Mouse (Mus musculus): ENCODE measurements around the gene Reep1. TPM values are rescaled to one million over a fixed set of nuclear protein-coding genes. Genes with fewer than 3 reads are reported as not detected.
A peak's percentile ranks its signal among the peaks of the same experiment; 100 is the strongest.

The Reep1 gene
- total RNA-seq (2021) (1 to 10 TPM; 5.4 to 5.8 TPM), polyA plus RNA-seq (2012; rRNA removed) (2.8 and 3.7 TPM in 2 replicates)
- long read RNA-seq, transcript Reep1-201 (7 exons, 3,924 nt), result major isoform, 6 of 7 reads
- long read RNA-seq, partial matches to known transcripts, result 1 of 7 reads
- long read RNA-seq, other reads (novel, unspliced or antisense), result 0 of 7 reads

DNA sequence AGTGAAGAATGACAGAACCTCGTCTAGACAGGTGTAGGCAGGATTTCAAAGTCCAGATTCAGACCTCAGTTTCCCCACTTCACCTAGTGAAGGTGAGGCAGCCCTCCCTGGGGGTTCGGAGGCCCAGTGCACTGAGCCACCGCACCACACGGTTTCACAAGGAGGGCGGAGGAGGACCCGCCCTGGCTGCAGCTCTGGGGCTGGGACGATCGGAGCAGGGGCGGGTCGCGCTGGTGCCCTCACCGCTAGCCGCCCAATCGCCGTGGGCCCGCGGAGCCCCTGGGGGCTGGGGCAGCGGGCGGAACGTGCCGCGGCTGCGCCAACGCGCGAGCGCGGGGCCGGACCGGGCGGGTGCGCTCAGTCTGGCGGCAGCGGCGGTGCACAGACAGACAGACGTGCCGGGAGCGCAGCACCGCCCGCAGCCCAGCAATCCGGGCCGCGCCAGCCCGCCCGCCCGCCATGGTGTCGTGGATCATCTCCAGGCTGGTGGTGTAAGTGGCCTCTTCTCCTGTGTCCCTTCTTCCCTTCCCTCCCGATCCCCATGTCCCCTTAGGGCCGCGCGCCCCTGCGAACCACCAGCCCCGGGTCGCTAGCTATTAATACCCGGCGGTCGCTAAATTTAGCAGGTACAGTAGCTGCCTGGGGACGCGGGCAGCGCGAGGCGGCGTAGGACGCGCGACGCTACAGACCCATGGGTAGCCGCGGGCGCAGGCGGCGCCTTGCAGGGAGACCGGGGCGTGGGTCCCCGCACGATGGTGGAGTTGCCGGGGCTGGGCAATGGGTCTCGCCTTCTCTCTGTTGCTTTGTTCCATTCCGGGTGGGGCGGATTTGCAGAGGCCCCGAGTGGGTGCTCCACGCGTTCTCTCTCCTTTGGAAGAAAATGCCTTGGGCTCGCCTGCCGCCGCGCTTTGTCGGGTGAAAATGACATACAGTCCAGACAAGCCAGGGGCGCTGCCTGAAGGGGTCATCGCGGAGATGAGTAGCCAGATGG lies at the start of gene Reep1:
Gene Reep1, plus strand, starts transcription at position 51 of the 991 bp plus-strand sequence.
- peak; percentile 86 for DNase-seq

GRCm38 (mm10) chr6:71658290-71658689 lies 49.1 kb upstream of the Reep1 start:
- DNase-seq, result no peak

- no peak for DNase-seq
These were observed 42.9 kb upstream of the Reep1 start for GRCm38 (mm10) chr6:71664511-71664910.

- DNase-seq, result peak; percentile 27
These were observed 34.2 kb upstream of the Reep1 start for GRCm38 (mm10) chr6:71673166-71673565.

DNA sequence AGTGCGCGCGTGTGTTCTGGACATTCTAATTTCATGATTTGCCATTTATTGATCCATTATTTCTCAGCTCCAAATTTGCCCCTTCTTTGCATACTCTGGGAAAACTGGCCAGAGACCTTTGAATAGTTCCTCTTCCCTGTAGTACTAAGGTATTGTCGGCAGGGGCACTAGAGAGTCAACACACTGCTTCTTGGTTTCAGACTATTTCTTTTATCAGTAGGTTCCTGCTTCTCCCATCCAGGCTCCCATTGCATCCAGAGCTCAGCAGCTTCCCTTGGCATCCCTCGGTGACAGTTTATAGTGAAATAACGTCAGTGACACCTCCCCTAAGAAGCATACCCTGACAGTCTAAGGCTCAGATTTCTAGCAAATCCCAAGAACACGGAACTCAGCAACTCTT lies 28.5 kb upstream of the Reep1 start:
- DNase-seq, result no peak

GRCm38 (mm10) chr6:71695150-71695549 lies 12.2 kb upstream of the Reep1 start:
- no peak for DNase-seq

GRCm38 (mm10) chr6:71695599-71695998 lies 11.8 kb upstream of the Reep1 start:
- no peak for DNase-seq

GRCm38 (mm10) chr6:71706871-71707270 lies 490 bp upstream of the Reep1 start:
- DNase-seq, result no peak

- no peak for DNase-seq
These were observed 1.2 kb downstream of the Reep1 start for GRCm38 (mm10) chr6:71708528-71708927.

DNA sequence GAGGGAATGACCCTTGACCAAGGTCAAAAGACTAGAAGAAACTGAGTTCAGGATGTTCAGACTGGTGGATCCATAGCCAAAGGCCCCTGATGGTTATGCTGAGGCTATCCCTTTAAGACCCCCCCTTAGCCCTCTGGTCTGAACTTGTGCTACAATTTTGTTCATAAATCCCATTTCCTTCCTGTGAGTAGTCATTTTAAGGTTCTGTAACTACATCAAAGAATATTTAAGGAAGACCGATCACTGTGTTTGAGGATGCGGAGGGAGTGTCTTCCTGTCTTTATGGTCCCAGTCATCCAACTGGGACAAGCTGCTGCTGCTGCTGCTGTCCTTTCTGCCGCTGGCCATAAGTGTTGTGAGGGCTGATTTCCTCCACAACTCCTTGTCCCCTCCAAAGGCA lies 3.0 kb downstream of the Reep1 start:
- DNase-seq, result no peak

DNA sequence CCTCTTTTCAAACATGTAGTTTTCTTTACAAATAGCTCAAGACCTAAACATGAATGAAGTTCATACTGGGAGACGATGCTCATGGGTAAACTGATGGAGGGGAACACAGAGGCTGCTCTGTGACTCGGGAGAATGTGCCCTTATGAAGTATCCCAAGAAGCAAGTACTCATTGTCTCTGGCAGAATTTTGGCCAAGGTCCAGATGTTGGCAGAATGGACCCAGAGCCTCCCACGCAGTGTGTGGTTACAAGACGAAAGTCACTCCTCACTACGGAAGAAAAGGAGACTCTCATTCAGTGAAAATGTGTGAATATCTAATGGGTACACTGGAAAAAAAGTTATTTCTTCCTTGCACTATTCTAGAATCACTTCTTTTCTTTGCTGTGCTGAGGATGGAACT lies 3.8 kb downstream of the Reep1 start:
- no peak for DNase-seq

- no peak for DNase-seq
These were observed 6.2 kb downstream of the Reep1 start for GRCm38 (mm10) chr6:71713532-71713931.

DNA sequence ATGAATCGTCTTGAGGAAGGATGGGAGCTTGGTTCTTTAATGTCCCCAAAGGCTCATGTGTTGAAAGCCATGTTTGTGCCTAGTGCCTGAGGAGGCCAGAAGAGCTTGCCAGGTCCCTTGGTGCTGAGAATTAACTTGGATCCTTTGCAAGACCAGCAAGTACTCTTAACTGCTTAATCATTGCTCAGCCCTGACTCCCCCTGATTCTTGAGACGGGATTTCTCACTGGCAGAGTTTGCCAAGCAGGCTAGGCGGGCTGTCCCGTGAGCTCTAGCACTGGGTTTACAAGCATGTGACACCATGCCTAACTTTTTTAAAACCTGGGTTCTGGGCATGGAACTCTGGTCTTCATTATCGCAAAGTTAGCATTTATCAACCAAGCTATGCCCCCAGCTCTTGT lies 7.6 kb downstream of the Reep1 start:
- DNase-seq, result no peak

DNA sequence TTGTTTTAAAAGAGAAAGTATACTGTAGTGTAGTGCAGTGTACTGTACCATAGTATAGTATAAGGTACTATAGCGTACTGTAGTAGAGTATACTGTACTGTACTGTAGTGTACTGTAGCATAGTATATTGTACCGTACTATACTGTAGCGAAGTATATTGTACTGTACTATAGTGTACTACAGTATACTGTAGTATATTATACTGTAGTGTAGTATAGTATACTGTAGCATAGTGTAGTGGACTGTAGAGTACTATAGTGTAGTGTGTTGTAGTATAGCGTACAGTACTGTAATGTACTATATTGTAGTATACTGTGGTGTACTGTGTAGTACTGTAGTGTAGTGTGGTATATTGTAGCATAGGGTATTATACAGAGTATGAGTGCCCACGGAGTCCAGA lies 9.1 kb downstream of the Reep1 start:
- no peak for DNase-seq

- DNase-seq, result no peak
These were observed 11.0 kb downstream of the Reep1 start for GRCm38 (mm10) chr6:71718322-71718721.

GRCm38 (mm10) chr6:71719302-71719701 lies 11.9 kb downstream of the Reep1 start:
- DNase-seq, result no peak

DNA sequence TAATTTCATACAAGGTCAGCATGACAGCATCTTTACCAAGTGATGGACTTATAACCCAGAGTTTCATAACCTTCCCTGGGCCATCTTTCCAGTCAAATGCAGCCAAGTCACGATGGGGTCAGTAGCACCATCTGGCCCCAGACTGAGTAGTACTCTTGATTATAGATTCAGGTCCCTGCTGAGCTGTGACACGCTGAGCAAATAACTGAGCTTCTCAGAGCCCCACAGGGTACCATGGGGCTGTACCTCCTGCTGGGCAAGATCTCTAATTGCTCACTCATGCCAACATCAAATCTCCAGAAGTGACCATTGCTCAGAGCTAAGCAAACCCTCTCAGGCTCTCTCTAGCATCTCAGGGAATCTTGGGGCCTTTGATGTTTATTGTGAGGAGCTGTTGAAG lies 15.6 kb downstream of the Reep1 start:
- no peak for DNase-seq

- no peak for DNase-seq
These were observed 16.2 kb downstream of the Reep1 start for GRCm38 (mm10) chr6:71723555-71723954.

GRCm38 (mm10) chr6:71726710-71727109 lies 19.3 kb downstream of the Reep1 start:
- no peak for DNase-seq

- DNase-seq, result no peak
These were observed 20.9 kb downstream of the Reep1 start for GRCm38 (mm10) chr6:71728306-71728705.

- peak; percentile 22 for DNase-seq
These were observed 27.7 kb downstream of the Reep1 start for GRCm38 (mm10) chr6:71734910-71735599.

DNA sequence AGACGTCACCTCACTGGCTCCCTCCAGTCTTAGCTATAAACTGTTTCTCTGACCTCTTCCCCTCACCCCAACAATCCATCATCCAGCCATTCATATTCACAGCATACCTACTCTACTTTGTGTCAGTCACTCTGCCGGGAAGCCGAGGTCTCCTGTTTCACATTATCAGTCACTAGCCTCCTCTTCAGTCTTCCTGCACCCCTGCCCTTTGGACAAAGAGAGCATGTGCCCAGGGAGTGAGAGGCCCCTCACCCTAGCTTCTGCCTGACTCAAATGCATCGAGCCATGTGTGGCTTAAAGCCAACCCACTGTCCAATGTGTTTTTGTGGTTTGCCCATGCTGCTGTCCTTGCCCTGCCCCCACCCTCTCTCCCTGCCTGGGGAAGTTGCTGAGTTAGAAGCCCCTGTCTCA lies 28.2 kb downstream of the Reep1 start:
- DNase-seq, result peak; percentile 19

- no peak for DNase-seq
These were observed 28.7 kb downstream of the Reep1 start for GRCm38 (mm10) chr6:71736101-71736500.
